Mouse (Mus musculus) small intestine, adult 2 months (tissue): Measurements from ENCODE around the gene Mfsd12.

ENCODE experiments used
- CTCF ChIP-seq: fragments of 200-500 bp; IDR thresholded peaks from 2 replicates; pipeline ENCODE4 v1.5.1; 2012; ENCODE audit warnings: low read depth, mild to moderate bottlenecking, control low read depth, inconsistent platforms, low read length, moderate library complexity, mixed read lengths; ENCODE audit not compliant: insufficient replicate concordance, insufficient read length; ENCODE audit errors: extremely low read depth
- POLR2A ChIP-seq: fragments of 200-500 bp; IDR thresholded peaks from 2 replicates; pipeline ENCODE4 v1.6.1; 2012; ENCODE audit warnings: low read depth, mild to moderate bottlenecking, control low read depth, inconsistent platforms, low read length, moderate library complexity

GRCm38 (mm10) chr10:81313581-81313980 lies 43.7 kb upstream of the Mfsd12 start:
- no peak for TF ChIP-seq POLR2A
- no peak for TF ChIP-seq CTCF
